Mouse (Mus musculus): ENCODE results near the gene Pfkm. TPM values are rescaled to one million over a fixed set of nuclear protein-coding genes. Genes with fewer than 3 reads are reported as not detected.

The Pfkm gene
- total RNA-seq, 2 experiments from 2014 or later, result 399 to 431 TPM

- DNase-seq (ENCODE audit: low spot score in 2 of 2), result no peak
Observed at GRCm38 (mm10) chr15:98096957-98097356, 4.6 kb downstream of the Pfkm start.

DNA sequence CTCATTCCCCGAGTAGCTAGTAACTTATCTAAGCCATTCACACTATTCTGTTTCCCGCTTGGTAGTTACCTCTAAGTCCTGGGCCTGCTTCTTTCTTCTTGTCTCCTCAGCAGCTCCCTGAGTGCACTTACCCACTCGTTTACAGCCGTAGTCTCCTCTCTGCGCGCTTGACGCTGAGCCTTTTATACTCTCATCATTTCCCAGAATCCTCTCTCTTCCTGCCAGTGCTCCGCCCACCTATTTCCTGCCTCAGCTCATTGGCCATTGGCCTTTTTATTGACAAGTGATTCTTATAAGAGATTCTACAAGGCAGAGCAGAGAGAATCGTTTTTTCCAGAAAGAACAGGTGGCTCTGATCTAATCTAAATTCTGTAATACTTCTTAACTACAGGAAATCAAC, 6.1 kb downstream of the Pfkm start:
- DNase-seq (ENCODE audit: low spot score in 2 of 2), result no peak

- no peak for DNase-seq (ENCODE audit: low spot score in 2 of 2)
Observed at GRCm38 (mm10) chr15:98102401-98102800, 10.0 kb downstream of the Pfkm start.

GRCm38 (mm10) chr15:98106506-98106905, 14.1 kb downstream of the Pfkm start:
- DNase-seq (ENCODE audit: low spot score in 2 of 2), result no peak

- no peak for DNase-seq (ENCODE audit: low spot score in 2 of 2)
Observed at GRCm38 (mm10) chr15:98107230-98107629, 14.8 kb downstream of the Pfkm start.

DNA sequence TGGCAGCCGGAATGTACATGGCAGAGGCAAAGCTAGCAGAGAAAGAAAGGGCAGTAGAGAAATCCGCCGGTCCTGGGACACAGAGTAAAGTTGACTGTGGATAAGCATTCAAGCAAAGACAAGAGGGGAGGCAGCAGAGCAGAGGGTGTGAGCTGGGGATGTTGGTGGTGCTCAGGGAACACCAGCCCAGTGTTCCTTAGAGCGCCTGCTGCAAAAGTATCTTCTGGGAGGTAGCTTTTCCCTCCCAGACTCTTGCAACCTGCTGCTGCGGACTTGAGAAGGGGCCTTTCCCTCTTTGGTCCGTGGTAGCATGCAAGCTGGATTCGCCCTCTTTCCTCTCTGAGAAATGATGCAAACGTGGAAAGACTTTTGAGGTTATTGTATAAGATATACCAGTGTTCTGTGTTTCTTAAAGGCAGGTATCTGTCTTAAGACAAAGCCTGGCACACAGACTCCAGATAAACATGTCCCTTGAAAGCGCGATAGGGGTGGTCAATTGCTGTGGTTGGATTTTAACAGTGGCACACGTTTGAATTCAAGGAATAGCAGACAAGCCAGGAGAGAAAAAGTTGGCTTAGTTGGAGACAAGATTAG, 15.4 kb downstream of the Pfkm start:
- no peak for DNase-seq (ENCODE audit: low spot score in 2 of 2)

- peak; percentile 86 to 91 for DNase-seq (ENCODE audit: low spot score in 2 of 2)
Observed at GRCm38 (mm10) chr15:98108297-98109152, 16.1 kb downstream of the Pfkm start.

- no peak for DNase-seq (ENCODE audit: low spot score in 2 of 2)
Observed at GRCm38 (mm10) chr15:98111791-98112190, 19.4 kb downstream of the Pfkm start.

DNA sequence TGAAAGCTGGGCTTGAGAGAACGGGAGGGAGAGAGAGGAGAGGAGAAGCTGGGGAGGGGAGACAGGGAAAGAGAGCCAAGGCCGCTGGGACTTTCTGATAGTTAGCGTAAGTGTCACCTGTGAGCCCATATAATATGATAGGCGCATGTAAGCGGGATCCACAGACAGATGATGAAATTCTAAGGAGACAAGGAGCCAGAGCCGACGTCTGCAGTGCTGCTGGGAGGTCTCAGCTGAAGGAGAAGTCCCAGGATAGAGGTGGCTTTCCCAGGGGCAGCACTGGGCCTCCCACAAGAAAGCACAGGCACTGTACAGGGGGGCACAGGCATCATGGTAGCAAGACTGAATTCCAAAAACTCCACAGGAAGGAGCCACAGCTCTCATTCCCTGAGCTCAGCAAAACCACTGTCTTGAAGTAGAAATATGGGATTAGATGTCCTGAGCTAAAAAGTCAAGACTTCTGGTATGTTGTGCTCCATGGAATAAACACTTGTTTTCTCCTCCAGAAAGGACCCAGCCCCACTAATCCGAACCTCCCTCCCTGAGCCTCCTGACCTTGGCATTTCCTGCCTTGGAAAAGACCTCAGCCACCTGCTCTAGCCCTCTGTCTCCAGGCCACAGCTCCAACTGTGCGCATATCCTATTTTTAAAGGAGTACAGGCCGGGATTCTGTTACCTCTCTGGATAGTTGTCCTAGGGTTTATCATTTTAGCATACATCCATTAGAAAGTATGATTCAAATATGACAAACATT, 21.9 kb downstream of the Pfkm start:
- no peak for DNase-seq (ENCODE audit: low spot score in 2 of 2)

GRCm38 (mm10) chr15:98114852-98115778, 22.7 kb downstream of the Pfkm start:
- DNase-seq (ENCODE audit: low spot score in 2 of 2), result no peak

DNA sequence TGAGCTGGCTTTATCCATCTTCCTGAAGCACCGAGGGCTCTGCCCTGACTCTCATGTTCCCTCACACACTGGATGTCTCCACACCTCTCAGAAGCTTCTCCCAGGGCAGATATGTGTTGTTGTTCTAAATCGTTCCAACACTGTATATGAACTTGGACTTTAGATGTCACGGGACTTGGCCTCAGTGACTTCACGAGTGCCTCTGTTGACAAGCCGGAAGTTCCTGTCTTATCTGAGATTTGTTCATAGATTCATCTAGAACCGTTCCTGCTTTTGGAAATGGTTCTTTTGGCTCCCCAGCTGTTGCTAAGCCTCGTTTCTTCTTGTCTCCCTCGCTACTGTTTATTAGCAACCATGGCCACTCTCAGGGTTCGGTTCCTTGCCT, 23.4 kb downstream of the Pfkm start:
- DNase-seq (ENCODE audit: low spot score in 2 of 2), result no peak

GRCm38 (mm10) chr15:98116287-98116686, 23.9 kb downstream of the Pfkm start:
- no peak for DNase-seq (ENCODE audit: low spot score in 2 of 2)

- DNase-seq (ENCODE audit: low spot score in 2 of 2), result no peak
Observed at GRCm38 (mm10) chr15:98119363-98119762, 27.0 kb downstream of the Pfkm start.

DNA sequence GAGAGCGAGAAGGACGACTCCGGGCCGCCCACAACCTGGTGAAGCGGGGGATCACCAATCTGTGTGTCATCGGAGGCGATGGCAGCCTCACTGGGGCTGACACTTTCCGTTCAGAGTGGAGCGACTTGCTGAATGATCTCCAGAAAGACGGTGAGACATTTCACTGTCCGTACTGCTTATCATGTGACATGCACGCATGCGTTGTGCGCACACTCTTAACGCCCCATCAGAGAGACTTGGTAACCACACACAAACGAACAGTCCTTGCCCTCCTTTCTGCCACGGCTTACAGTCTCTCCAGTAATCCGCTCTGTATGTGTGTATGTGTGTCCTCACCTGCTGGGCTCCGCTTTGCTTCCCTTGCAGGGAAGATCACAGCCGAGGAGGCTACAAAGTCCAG, 28.4 kb downstream of the Pfkm start:
- no peak for DNase-seq (ENCODE audit: low spot score in 2 of 2)

GRCm38 (mm10) chr15:98131001-98131400, 38.6 kb downstream of the Pfkm start:
- no peak for DNase-seq (ENCODE audit: low spot score in 2 of 2)

DNA sequence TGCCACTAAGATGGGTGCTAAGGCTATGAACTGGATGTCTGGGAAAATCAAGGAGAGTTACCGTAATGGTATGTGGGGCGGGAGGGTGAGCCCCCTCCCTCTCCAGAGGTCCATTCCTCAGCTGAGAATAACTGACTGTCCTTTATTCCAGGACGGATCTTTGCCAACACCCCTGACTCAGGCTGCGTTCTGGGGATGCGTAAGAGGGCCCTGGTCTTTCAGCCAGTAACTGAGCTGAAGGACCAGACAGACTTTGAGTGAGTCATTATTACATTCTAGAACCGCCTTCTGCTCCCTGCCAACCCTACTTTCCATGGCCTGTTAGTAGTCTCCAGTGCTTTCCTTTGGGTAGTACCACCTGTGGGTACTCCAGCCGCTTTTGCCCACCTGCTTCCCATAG, 39.1 kb downstream of the Pfkm start:
- no peak for DNase-seq (ENCODE audit: low spot score in 2 of 2)

DNA sequence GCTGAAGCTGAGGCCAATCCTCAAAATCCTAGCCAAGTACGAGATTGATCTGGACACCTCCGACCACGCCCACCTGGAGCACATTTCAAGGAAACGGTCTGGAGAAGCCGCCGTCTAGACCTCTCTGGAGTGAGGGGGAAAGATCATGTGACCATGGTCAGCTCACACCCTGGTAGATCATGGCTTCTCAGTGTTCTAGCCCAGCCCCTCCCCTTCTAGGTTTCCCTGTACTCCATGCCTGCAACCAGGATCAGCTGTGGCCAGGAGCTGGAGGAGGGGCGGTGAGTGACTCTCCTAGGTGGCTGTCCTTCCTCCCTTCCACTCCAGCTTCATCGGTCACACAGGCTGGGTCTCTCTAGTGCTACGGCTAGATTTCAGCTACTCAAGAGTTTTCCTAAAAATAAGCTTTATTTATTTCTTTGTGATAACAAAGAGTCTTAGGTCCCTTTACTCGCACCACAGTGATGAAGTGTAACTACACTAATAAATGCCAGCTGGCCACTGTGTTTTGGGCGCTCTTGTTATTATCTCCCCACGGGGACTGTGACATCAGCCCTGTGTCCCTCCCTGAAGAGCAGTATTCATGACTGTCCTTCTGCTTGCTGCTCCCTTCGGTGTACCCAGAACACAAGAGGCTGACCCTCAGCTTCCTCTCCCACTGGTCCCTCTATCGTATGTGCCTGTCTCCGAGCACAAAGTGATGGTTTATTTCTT, 39.7 kb downstream of the Pfkm start:
- no peak for DNase-seq (ENCODE audit: low spot score in 2 of 2)

DNA sequence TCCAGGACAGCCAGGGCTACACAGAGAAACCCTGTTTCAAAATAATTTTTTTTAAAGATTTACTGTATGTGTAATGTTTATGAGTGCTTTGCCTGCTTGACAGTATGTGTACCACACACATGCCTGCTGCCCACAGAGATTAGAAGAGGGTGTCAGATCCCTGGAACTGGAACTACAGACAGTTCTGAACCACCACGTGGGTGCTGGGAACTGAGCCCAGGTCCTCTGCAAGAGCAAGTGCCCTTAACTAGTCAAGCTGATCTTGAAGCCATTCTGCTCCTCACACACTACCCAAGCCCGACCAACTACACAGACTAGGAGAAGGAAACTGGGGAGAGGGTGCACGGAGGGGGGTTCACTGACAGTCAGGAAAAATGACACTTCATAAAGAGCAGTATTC, 41.1 kb downstream of the Pfkm start:
- no peak for DNase-seq (ENCODE audit: low spot score in 2 of 2)

- DNase-seq (ENCODE audit: low spot score in 2 of 2), result no peak
Observed at GRCm38 (mm10) chr15:98134034-98134433, 41.6 kb downstream of the Pfkm start.

DNA sequence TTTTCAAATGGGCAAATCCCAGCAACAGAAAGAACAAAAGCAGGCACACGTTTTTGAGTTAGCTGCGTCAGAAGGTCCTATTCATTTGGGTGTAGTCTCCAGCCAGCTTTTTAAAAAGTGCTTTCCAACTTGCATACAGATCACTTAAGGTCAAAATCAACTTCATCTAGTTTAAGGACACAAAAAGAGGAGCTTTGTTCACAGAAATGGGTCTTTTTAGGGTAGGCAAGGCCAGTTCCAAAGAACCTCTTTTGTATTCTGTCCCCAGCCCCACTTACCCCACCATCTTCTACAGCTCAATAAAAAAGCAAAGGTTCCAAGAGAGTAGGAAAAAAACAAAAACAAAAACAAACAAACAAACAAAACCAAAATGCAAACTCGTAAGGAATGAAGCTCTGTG, 42.3 kb downstream of the Pfkm start:
- no peak for DNase-seq (ENCODE audit: low spot score in 2 of 2)
